Mouse (Mus musculus): ENCODE measurements around the gene Mrps18c.

DNA sequence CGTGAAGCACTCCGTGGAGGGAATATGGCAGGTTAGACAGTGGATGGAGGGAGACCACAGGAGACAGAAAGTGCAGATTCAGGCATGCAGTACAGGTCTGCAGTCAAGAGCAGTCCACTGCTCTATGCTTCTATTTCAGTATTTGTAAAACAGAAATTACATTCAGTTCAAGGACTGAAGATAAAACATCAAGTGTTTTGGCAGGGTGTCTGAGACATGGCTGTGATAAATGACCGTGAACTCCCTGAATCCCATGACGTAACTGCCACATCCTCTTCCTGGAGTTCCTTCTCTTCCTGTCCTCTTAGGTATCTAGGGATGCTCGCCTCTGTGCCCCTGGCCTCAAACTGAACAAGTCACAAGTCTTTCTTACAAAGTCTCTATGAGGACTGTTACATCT is 21.5 kb upstream of the Mrps18c start:
- TF ChIP-seq CTCF (IDR thresholded peaks at IDR 0.05; ENCODE audit: extremely low read depth, insufficient read depth, insufficient read length, insufficient replicate concordance), result no peak
- TF ChIP-seq POLR2A (IDR thresholded peaks at IDR 0.05; ENCODE audit: low read depth, low read length), result no peak

Data from spleen, adult 2 months (tissue).